10 mouse cellular contexts compared by ENCODE assay signal in genomic region chr7:4513829-4514712, GRCm38 (mm10). TPM values are rescaled to one million over a fixed set of nuclear protein-coding genes. Genes with fewer than 3 reads are reported as not detected.
DNase-seq lines count a peak whose midpoint lies in the region; ATAC-seq and TF ChIP-seq lines count a peak whose summit lies in the region.
"Had no signal": no experiment of that assay in that cellular context is flagged by ENCODE, and none has a peak within 500 bp of the region (broad histone marks: within the 10 kb centered on the region; RNA-seq: fewer than 3 reads in every experiment).

No protein-coding gene starts in this region.

- peak overlapping the region; percentile 11; the same call in 1 of the 2 replicates for H3K9ac ChIP-seq in lung, embryonic 16.5 days (ENCODE audit: low read length)
- H3K9ac ChIP-seq in embryonic facial prominence, embryonic 14.5 days (ENCODE audit: low read depth, low read length), result no peak overlapping the region
- peak overlapping the region; percentile 36 for H3K9ac ChIP-seq in limb, embryonic 14.5 days (ENCODE audit: low read depth, low read length, severe bottlenecking)
- H3K9ac ChIP-seq: liver, embryonic 12.5 days had no signal

- H3K36me3 ChIP-seq in lung, embryonic 16.5 days (ENCODE audit: control insufficient read depth, insufficient read depth, low read length), result no peaks in the 10 kb centered on the region
- no peaks in the 10 kb centered on the region for H3K36me3 ChIP-seq in embryonic facial prominence, embryonic 14.5 days (ENCODE audit: control insufficient read depth, insufficient read depth, low read length)
- H3K36me3 ChIP-seq in limb, embryonic 14.5 days (ENCODE audit: control insufficient read depth, insufficient read depth, low read length), result no peaks in the 10 kb centered on the region
- H3K36me3 ChIP-seq: liver, embryonic 12.5 days had no signal

- H3K4me3 ChIP-seq in lung, embryonic 16.5 days (ENCODE audit: low read length), result no peak overlapping the region
- H3K4me3 ChIP-seq in embryonic facial prominence, embryonic 14.5 days (ENCODE audit: low read depth, low read length), result peak overlapping the region; percentile 15
- peak overlapping the region; percentile 15 for H3K4me3 ChIP-seq in limb, embryonic 14.5 days (replicated peaks; ENCODE audit: low read length)
- H3K4me3 ChIP-seq: liver, embryonic 12.5 days had no signal

- DNase-seq in gastrocnemius, postnatal 14 days, result peak; percentile 49
- no peak for DNase-seq in gastrocnemius, postnatal 36 days
- DNase-seq in lung, postnatal 36 days, result no peak
- peak; percentile 81 for DNase-seq in embryonic facial prominence, embryonic 14.5 days (ENCODE audit: low spot score)
- peak; percentile 61 for DNase-seq in limb, embryonic 14.5 days (ENCODE audit: low spot score)
- no peak for DNase-seq in spleen, adult 18-20 months
- DNase-seq in retina, postnatal 1 day, result no peak
- DNase-seq: right cerebral cortex, adult 18-20 months had no signal

- H3K9me3 ChIP-seq in lung, embryonic 16.5 days (ENCODE audit: control insufficient read depth, low read length), result no peaks in the 10 kb centered on the region
- no peaks in the 10 kb centered on the region for H3K9me3 ChIP-seq in embryonic facial prominence, embryonic 14.5 days (ENCODE audit: control insufficient read depth, low read length)
- no peaks in the 10 kb centered on the region for H3K9me3 ChIP-seq in limb, embryonic 14.5 days (ENCODE audit: control insufficient read depth, low read length)
- H3K9me3 ChIP-seq: liver, embryonic 12.5 days had no signal

- no peak for ATAC-seq in lung, embryonic 16.5 days (ENCODE audit: low read depth)
- peak; percentile 63 for ATAC-seq in embryonic facial prominence, embryonic 14.5 days (ENCODE audit: low read depth)
- ATAC-seq in limb, embryonic 14.5 days (ENCODE audit: low FRiP score, low read depth), result peak; percentile 56
- ATAC-seq: liver, embryonic 12.5 days had no signal

- no peak overlapping the region for H3K27ac ChIP-seq in lung, embryonic 16.5 days (ENCODE audit: low read length)
- peak overlapping the region; percentile 68 for H3K27ac ChIP-seq in embryonic facial prominence, embryonic 14.5 days (replicated peaks; ENCODE audit: low read depth, low read length)
- H3K27ac ChIP-seq in limb, embryonic 14.5 days (replicated peaks; ENCODE audit: low read depth, low read length), result peak overlapping the region; percentile 33; the same call in 1 of the 2 replicates
- H3K27ac ChIP-seq: liver, embryonic 12.5 days had no signal

- H3K4me2 ChIP-seq in lung, embryonic 16.5 days (ENCODE audit: low read depth, low read length), result no peak overlapping the region
- H3K4me2 ChIP-seq in embryonic facial prominence, embryonic 14.5 days (ENCODE audit: low read depth, low read length), result peak overlapping the region; percentile 27
- H3K4me2 ChIP-seq in limb, embryonic 14.5 days (replicated peaks; ENCODE audit: low read depth, low read length, severe bottlenecking), result 0 out of 2 replicates have a peak overlapping the region, but pooled peaks have one; percentile 11
- H3K4me2 ChIP-seq: liver, embryonic 12.5 days had no signal

- H3K27me3 ChIP-seq in lung, embryonic 16.5 days (ENCODE audit: control insufficient read depth, insufficient read depth, low read depth, low read length), result no peaks in the 10 kb centered on the region
- H3K27me3 ChIP-seq in embryonic facial prominence, embryonic 14.5 days (replicated peaks; ENCODE audit: control insufficient read depth, insufficient read depth, low read length), result no peaks in the 10 kb centered on the region
- no peaks in the 10 kb centered on the region for H3K27me3 ChIP-seq in limb, embryonic 14.5 days (ENCODE audit: control insufficient read depth, insufficient read depth, low read length)
- H3K27me3 ChIP-seq: liver, embryonic 12.5 days had no signal

- intact Hi-C loops in gastrocnemius, postnatal 14 days (cut with DNase I; ENCODE audit: low total_unique reads), result no loop called here
- intact Hi-C loops in gastrocnemius, postnatal 36 days (cut with DNase I), result no loop called here

- WGBS in lung, embryonic 16.5 days, result 46% methylated on average over 6 of the region's 6 CpGs
- 42% methylated on average over 6 of the region's 6 CpGs for WGBS in embryonic facial prominence, embryonic 14.5 days
- 56% methylated on average over 6 of the region's 6 CpGs for WGBS in limb, embryonic 14.5 days

- no peak for TF ChIP-seq POLR2A in limb, embryonic 14.5 days (IDR thresholded peaks at IDR 0.05; ENCODE audit: borderline replicate concordance, extremely low read depth, insufficient read depth, insufficient read length)

- H3K4me1 ChIP-seq in lung, embryonic 16.5 days (replicated peaks; ENCODE audit: control insufficient read depth, insufficient read depth, low read length), result peaks cover 21% of the 10 kb centered on the region
- H3K4me1 ChIP-seq in embryonic facial prominence, embryonic 14.5 days (ENCODE audit: control insufficient read depth, insufficient read depth, low read length), result peaks cover 8% of the 10 kb centered on the region; the same call in 1 of the 2 replicates
- peaks cover 5% of the 10 kb centered on the region; the same call in 1 of the 2 replicates for H3K4me1 ChIP-seq in limb, embryonic 14.5 days (ENCODE audit: control insufficient read depth, insufficient read depth, low read length)

RNA-seq across cellular contexts. Expression of gene Tnnt1, which starts 2.1 kb away (rescaled TPM):
- total RNA-seq in gastrocnemius, postnatal 14 days (2021), result 100 to 1,000 TPM; 355 to 658 TPM
- 100 to 1,000 TPM; 181 to 818 TPM for total RNA-seq in gastrocnemius, postnatal 36 days (2021)
- polyA plus RNA-seq in lung, embryonic 16.5 days (2015; fragmentation: Nextera tagmentation; extraction: Ambion mirVana), result 28.6 and 34.6 TPM in 2 replicates
- polyA plus RNA-seq in embryonic facial prominence, embryonic 14.5 days (2014; fragmentation: Nextera tagmentation; extraction: Ambion mirVana), result 405 and 459 TPM in 2 replicates
- 99.8 and 238 TPM in 2 replicates for polyA plus RNA-seq in limb, embryonic 14.5 days (2012; rRNA removed)
- 241 and 300 TPM in 2 replicates for polyA plus RNA-seq in limb, embryonic 14.5 days (2014; fragmentation: Nextera tagmentation; extraction: Ambion mirVana)

RNA-seq across cellular contexts. Expression of gene Tnni3, which starts 10.0 kb away (rescaled TPM):
- 1 to 10 TPM in 1 of 2 experiments, under 1 TPM in 1; 0.75 to 1.7 TPM for total RNA-seq in gastrocnemius, postnatal 14 days (2021)
- total RNA-seq in gastrocnemius, postnatal 36 days (2021), result under 1 TPM; 0.44 to 0.64 TPM
- 77.2 and 102 TPM in 2 replicates for polyA plus RNA-seq in lung, embryonic 16.5 days (2015; fragmentation: Nextera tagmentation; extraction: Ambion mirVana)
- polyA plus RNA-seq in embryonic facial prominence, embryonic 14.5 days (2014; fragmentation: Nextera tagmentation; extraction: Ambion mirVana), result 2.6 and 3.4 TPM in 2 replicates
- polyA plus RNA-seq in limb, embryonic 14.5 days (2012; rRNA removed), result 10.6 and 11.1 TPM in 2 replicates
- 2.8 and 2.9 TPM in 2 replicates for polyA plus RNA-seq in limb, embryonic 14.5 days (2014; fragmentation: Nextera tagmentation; extraction: Ambion mirVana)

RNA-seq across cellular contexts. Expression of gene Ppp1r12c, which starts 12.6 kb away (rescaled TPM):
- total RNA-seq in gastrocnemius, postnatal 14 days (2021), result 10 to 100 TPM; 25.3 to 36.8 TPM
- total RNA-seq in gastrocnemius, postnatal 36 days (2021), result 10 to 100 TPM; 18.3 to 19.4 TPM
- 20.1 and 21.0 TPM in 2 replicates for polyA plus RNA-seq in lung, embryonic 16.5 days (2015; fragmentation: Nextera tagmentation; extraction: Ambion mirVana)
- polyA plus RNA-seq in embryonic facial prominence, embryonic 14.5 days (2014; fragmentation: Nextera tagmentation; extraction: Ambion mirVana), result 49.2 and 50.8 TPM in 2 replicates
- polyA plus RNA-seq in limb, embryonic 14.5 days (2012; rRNA removed), result 89.6 and 103 TPM in 2 replicates
- polyA plus RNA-seq in limb, embryonic 14.5 days (2014; fragmentation: Nextera tagmentation; extraction: Ambion mirVana), result 59.1 and 68.6 TPM in 2 replicates

RNA-seq across cellular contexts. Expression of gene Dnaaf3, which starts 18.2 kb away (rescaled TPM):
- total RNA-seq in gastrocnemius, postnatal 14 days (2021), result under 1 TPM; 0.08 to 0.20 TPM
- not detected for total RNA-seq in gastrocnemius, postnatal 36 days (2021)
- 4.7 TPM in 2 replicates for polyA plus RNA-seq in lung, embryonic 16.5 days (2015; fragmentation: Nextera tagmentation; extraction: Ambion mirVana)
- 1.2 and 1.4 TPM in 2 replicates for polyA plus RNA-seq in embryonic facial prominence, embryonic 14.5 days (2014; fragmentation: Nextera tagmentation; extraction: Ambion mirVana)
- 8.3 and 9.5 TPM in 2 replicates for polyA plus RNA-seq in limb, embryonic 14.5 days (2012; rRNA removed)
- polyA plus RNA-seq in limb, embryonic 14.5 days (2014; fragmentation: Nextera tagmentation; extraction: Ambion mirVana), result 0.61 and 1.1 TPM in 2 replicates

RNA-seq across cellular contexts. Expression of gene Syt5, which starts 33.3 kb away (rescaled TPM):
- total RNA-seq in gastrocnemius, postnatal 14 days (2021), result under 1 TPM in 1 of 2 experiments, not detected in 1; 0.13 TPM
- total RNA-seq in gastrocnemius, postnatal 36 days (2021), result not detected
- polyA plus RNA-seq in lung, embryonic 16.5 days (2015; fragmentation: Nextera tagmentation; extraction: Ambion mirVana), result 5.5 and 8.3 TPM in 2 replicates
- polyA plus RNA-seq in embryonic facial prominence, embryonic 14.5 days (2014; fragmentation: Nextera tagmentation; extraction: Ambion mirVana), result 5.8 and 8.1 TPM in 2 replicates
- polyA plus RNA-seq in limb, embryonic 14.5 days (2012; rRNA removed), result 3.9 and 4.2 TPM in 2 replicates
- 3.4 and 4.3 TPM in 2 replicates for polyA plus RNA-seq in limb, embryonic 14.5 days (2014; fragmentation: Nextera tagmentation; extraction: Ambion mirVana)

Comparison
In these comparisons a context has a peak if more than half of its experiments do, and no peak if none do; other contexts are left out.
1. DNase-seq: peak in gastrocnemius, postnatal 14 days (single experiment), embryonic facial prominence, embryonic 14.5 days (single experiment) and limb, embryonic 14.5 days (single experiment); none in gastrocnemius, postnatal 36 days (0 of 2), lung, postnatal 36 days (single experiment), spleen, adult 18-20 months (0 of 2) and retina, postnatal 1 day (single experiment).